Mouse (Mus musculus): ENCODE results near the gene Invs. TPM values are rescaled to one million over a fixed set of nuclear protein-coding genes. Genes with fewer than 3 reads are reported as not detected.
A peak's percentile ranks its signal among the peaks of the same experiment; 100 is the strongest.

Invs gene
- 10.9 and 11.5 TPM in 2 replicates for total RNA-seq (2017)

DNA sequence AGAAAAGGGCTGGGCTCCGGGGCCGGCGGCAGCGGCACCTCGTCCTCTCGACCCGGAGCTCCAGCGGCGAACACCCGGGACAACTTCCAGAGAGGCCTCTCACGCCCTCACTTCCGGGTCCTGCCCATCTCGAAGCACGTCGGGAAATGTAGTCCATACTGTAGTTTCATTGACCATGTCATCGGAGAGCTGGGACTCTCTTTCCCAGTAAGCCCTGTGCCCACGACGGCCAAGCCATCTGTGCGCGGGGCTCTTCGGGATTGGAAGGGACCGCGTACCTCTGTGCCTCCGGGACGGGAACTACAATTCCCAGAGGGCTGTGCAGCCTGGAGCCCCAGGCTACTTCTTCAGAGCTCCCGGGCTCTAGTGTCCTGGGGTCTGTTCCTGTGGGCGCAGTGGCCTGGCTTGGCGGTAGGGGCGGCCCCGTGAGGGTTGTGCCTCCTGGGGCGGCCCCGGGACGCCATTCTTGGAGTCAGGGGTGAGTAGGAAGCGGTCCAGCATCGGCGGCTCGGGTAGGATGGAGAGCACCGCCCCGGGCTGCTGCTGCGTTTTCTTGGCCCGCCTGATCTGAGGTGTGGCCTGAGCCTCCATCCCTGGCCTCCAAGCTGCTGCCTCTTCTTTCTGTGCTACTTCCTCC is at the start of gene Invs, which contains the start of gene Erp44:
Gene Invs (plus strand): TSS at position 263 of the 637 bp plus-strand sequence.
Gene Erp44 (minus strand): TSS at position 61 of the 637 bp plus-strand sequence.
- peak; percentile 98 for ATAC-seq (replicated peaks; ENCODE audit: low read depth, poor library complexity, severe bottlenecking)

DNA sequence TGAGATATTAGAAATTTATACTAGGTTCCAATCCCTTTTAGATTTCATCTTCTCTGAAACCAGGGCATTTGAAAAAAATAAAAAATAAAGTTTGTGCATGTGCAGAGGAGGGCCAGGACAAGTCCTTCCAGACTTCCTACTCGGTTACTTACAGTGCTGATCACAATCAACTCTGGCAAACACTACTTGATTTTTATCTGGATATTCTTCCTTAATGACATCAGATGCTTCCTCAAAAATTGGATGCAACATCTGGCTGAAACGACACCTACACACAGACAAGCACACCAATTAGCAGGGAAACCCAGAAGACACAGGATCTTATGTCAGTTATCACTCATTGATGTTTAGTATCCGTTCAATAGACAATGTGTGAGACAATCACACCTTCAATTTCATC is 42.8 kb upstream of the Invs start:
- ATAC-seq (replicated peaks; ENCODE audit: low read depth, poor library complexity, severe bottlenecking) = no peak

DNA sequence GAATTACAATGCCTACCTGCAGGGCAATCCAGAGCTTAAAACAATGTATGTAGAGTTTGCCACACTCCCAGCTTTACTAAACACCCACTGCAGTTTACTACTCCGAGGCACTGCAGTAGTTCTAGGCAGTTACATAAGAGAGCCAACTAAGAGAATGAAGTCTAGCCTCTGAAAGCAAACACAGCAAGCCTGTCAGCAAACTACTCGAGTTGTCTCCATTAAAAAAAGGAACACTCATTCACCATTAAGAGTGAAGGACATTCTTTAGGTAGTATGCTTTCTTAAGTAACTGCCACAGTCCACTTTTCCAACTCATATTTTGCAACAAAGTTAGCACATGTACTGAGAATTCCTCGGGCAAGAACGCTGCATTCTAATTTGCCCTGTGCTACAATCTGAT is 40.5 kb upstream of the Invs start:
- ATAC-seq (replicated peaks; ENCODE audit: low read depth, poor library complexity, severe bottlenecking) = no peak

DNA sequence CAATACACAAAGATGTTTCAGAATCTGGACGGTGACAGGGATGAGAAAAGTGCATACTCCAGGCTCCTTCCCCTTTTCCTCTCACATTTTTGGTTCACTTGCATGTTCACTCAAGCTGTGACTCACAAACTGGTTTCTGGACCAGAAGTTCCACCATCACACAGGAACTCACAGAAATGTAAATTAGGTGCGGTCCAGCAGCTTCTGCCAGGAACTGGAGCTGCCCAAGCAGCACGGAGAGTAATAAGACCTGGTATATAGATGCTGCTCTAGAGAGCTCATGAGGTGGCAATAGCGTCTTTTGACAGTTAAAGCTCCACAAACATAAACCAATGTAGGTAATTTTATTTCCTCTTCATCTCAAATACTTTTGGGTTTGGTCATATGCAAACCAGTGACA is 37.1 kb upstream of the Invs start:
- ATAC-seq (replicated peaks; ENCODE audit: low read depth, poor library complexity, severe bottlenecking) = no peak

DNA sequence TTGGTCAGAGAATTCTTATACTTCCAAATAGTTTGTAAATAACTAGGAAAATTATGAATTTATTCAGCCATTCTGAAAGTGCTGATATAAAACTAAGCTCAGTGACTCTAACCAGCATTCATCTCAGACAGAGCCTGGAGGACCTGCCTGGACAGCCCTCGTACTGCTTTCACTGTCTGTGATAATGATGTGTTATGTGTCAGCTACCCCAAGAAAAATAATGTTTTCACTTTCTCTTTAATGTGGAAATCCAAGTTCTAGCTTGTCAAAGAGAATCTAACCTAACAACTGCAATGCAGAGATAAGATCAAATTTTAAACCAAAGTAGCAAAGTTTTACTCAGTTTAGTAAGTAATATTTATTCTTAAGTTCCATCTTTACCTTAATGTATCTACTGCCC is 35.8 kb upstream of the Invs start:
- ATAC-seq (replicated peaks; ENCODE audit: low read depth, poor library complexity, severe bottlenecking) = no peak

DNA sequence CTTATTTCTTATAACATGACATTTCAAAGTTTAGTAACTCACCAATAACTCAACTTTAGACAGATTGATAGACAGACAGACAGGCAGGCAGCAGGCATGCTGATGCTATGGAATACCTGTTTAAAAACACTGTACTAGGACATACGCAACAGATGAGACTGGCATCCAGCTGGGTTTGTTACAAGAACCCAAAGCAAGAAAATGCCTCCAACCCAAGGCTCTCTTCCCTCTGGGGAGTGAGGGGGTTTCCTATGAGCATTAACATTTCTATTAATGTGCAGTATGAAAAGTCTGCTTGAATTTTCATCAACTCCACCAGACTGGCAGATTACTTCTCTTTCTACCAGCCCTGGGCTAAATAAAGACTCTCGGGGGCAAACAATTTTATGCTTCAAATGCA is 35.3 kb upstream of the Invs start:
- ATAC-seq (replicated peaks; ENCODE audit: low read depth, poor library complexity, severe bottlenecking) = no peak

DNA sequence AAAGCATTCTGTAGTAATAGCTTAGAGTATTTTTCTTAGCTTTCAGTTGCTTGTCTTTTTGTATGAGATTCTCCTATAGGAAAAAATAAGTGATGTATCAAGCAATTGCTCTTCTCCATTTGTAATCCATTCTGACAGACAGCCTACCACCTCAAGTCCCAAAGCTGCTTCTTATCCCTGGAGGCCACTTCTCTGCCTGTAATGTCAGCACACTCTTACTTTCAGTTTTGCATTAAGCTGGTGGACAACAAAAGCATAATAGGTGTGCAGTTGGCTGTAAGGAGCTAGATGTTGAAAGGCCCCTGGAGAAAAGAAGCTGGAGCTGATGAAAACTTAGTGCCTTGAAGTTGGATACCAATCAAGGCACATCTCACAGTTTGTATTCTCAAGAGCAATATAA is 26.3 kb upstream of the Invs start:
- ATAC-seq (replicated peaks; ENCODE audit: low read depth, poor library complexity, severe bottlenecking) = no peak

DNA sequence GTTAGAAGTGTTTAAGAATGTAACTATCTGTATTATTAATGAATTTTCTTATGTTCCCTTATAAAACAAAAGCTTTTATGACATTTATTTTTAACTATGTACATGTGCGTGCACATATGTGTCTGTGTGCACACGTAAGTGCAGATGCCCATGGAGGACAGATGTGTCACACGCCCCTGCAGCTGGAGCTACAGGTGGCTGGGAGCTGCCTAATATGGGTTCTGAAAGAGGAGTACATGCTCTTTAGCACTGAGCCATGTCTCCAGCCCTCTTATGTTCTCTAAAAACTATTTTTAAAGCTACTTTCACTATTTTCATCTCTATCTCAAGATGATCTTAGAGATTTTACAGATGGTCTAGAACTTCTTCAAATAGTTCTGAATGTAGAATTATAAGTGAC is 21.5 kb upstream of the Invs start:
- no peak for ATAC-seq (replicated peaks; ENCODE audit: low read depth, poor library complexity, severe bottlenecking)

DNA sequence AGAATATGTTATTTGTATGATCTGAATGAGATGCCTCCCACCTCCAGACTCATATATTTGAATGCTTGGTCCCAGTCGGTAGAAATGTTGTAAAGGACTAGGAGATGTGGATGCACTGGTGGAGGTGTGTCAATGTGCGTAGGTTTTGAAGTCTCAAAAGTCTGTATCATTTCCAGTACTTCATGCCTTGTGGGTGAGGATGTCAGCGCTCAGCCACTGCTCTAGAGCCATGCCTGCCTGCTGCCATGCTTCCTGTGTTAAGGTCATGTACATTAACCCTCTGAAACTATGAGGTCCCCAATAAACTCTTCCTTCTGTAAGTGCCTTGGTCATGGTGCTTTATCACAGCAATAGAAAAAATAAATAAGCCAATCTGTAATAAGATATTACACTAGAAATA is 11.9 kb upstream of the Invs start:
- no peak for ATAC-seq (replicated peaks; ENCODE audit: low read depth, poor library complexity, severe bottlenecking)

DNA sequence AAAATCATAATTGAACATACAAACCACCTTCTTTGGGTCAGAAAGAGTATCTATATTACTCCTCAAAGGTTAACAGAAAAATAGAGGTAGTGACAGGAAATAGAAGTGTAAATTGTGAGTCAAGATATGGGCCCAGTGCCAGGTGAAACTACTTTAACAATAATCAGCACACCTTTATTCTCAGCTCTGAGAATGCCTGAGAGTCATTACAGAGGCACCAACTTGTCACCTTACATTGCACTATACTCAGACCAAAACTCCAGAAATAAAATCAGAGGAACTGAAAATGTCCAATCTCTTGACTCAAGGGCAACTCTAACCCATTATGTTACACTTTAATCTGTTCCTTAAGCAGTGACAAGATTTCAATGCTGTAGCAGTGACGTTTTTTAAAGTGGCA is 11.4 kb upstream of the Invs start:
- ATAC-seq (replicated peaks; ENCODE audit: low read depth, poor library complexity, severe bottlenecking) = no peak

DNA sequence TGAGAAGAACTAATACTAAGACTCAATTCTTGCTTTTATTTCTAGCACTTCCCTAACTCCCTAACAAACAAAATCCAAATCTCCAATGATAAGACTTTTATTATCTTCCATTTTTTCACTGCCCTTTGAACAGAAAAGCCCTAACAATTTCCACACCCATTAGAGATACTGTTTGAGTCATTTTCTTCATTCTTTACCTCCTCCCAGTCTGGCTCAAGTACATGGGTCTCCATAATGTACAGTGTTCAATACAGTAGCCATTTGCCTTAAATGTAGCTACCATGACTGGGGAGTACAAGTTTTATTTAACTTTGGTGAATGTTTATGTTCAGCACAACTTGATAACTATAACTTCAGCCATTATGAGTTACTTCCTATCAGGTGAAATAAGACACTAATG is 9.0 kb upstream of the Invs start:
- no peak for ATAC-seq (replicated peaks; ENCODE audit: low read depth, poor library complexity, severe bottlenecking)

DNA sequence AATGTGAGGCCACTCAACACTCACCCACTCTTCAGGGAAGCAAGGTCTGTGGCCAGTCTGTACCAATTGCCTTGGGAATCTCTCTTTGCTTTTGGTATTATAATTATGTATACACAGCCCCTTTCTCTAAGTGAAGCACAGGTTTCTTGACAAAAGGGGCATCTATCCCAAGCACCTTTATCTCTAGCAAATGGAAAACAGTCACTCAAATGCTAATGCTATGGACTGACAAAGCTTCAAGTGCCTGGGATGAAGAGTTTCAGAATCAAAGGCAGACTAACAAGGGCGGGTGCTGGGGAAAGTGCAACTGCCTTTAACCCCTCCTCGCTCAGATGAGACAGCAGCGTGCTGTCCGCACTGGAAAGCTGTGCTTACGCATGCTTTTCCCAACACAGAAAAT is 7.7 kb upstream of the Invs start:
- ATAC-seq (replicated peaks; ENCODE audit: low read depth, poor library complexity, severe bottlenecking) = no peak

DNA sequence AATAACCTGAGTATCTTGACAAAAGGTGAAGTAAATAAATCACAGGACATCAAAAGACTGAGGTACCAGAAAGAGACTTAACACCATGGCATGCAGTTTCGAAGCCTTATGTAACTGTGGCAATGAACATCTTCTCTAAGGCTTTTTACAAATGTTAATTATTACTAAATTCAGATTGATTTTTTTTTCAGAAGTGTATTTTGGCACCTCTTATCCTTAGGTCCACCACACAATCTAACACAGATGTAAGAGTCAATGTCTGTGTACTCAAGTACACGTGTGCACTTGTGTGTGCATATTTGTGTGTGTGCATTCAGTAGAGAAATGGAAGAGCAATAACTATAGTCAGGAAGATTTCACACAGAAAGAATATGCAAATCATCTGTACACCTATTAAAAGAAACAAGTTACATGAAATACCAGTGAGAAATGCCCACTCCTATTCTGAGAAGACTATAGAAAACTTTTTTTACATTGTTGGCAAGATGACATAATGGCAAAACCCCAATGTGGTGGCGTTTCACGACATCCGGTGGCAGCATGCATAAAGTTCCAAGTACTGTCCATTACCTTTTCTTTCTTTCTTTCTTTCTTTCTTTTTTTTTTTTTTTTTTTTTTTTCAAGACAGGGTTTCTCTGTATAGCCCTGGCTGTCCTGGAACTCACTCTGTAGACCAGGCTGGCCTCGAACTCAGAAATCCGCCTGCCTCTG is 6.3 kb upstream of the Invs start:
- ATAC-seq (replicated peaks; ENCODE audit: low read depth, poor library complexity, severe bottlenecking) = no peak

DNA sequence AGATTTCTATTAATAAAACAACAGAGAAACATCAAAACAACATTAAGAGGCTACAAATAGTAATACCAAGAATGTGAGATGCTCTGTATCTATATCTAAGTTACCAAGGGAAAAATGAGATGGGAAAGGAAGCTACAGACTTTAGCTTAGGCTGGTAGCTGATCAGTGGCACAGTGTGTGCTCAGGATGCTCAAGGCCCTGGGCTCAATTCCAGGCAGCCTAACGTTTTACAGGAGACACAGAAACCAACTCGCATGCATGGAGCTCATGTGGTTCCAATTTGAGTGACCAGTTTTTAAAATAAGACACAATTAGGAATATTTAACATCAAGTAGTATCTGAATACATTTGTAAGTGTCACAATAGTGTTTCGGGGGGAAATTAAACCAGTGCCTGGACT is 3.8 kb upstream of the Invs start:
- no peak for ATAC-seq (replicated peaks; ENCODE audit: low read depth, poor library complexity, severe bottlenecking)

DNA sequence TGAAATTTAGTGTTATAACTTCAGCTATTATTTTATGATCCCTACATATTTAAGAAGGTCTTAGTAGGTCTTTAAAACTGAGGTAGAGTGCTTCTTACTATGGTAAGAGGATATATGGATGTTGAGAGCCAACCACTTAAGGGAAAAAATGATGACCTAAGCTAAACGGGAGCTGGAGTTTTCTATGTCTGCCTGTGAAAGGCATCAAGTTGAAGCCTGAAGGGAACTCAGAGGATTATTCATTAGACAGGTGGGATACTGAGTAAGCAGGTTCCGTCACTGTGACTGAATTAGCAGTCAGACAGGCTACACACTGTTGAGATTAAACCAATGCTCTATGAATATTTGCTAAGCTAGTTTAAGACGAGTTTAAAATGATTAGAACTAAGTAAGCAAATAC is 2.5 kb upstream of the Invs start:
- ATAC-seq (replicated peaks; ENCODE audit: low read depth, poor library complexity, severe bottlenecking) = no peak

DNA sequence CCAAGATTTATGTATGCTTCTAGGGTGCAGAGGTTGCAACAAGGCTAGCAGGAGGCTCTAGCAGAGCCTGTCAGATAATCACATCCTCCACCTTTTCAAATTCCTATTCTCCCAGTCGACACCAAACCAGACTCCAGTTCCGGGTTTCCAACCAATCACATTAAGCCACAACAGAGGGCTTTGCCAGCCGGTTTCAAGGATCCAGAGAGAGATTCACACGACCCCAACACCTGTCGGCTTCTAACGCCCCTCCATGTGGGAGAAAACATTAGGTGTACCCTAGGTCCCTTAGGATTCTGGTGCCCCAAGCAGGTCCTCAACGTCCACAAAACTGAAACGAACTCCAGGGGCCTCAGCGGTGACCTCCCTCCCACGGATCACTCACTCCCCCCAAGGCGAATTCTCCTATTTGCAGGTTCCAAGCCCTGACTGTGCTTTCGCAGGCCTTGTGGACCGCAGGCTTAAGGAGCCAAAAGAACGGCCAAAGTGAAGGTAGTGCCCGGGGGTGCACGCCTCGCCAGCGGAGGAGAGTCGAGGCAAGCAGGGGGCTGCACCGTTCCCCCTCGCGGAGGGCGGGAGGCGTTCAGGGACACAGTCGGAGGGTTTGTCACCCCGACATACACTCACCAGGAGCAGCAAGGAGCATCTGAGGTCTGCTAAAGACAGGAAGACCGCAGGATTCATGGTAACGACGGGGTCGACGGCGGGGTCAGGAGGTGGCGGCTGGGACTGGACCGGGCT is 633 bp upstream of the Invs start:
- no peak; the same call in none of the 2 replicates for ATAC-seq (replicated peaks; ENCODE audit: low read depth, poor library complexity, severe bottlenecking)

DNA sequence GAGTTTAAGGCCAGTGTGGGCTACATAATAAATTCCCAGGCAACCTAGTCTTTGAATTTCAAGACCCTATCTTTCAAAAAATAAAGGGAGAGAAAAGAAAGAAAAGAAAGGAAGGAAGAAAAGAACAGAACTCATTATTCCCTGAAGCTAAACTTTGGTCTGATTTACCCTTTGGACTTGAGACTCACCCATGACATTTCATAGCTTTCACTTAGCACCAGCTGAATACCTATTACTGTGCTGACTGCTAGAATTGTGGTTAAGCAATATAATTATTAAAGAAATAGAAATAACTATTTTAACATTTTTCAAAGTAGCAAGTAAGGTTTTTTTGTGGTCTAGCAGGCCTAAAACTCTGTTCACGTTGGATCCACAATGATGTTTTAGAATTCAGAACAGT is 1.6 kb downstream of the Invs start:
- ATAC-seq (replicated peaks; ENCODE audit: low read depth, poor library complexity, severe bottlenecking) = no peak

DNA sequence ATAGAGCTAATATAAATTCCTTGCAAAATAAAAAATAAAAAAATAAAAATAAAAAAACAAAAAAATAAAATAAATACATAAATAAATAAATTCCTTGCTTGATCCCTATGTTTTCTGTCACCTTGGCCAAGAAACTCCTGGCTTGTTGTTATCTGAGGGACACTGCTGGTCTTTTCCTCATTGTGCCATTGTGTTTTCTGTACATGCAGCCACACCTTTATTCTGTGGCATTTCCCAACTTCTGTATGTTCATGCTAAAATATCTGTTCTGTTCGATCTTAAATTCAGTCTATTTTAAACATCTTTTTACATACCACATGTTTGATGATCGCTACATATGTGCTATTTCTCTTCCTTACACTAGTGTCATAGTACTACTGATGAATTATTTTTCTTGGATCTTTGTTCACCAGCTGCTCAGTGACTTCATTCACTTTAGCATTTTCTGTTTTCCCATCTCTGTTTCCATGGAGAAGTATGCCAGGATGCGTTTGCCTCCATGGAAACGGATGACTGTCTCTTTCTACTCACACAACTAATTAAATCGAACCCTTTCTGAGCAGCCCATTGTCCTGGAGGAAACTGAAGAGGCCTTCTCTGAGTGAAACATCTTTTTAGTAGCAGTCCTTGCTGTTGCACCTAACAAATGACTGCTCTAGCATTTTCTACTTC is 7.7 kb downstream of the Invs start:
- no peak for ATAC-seq (replicated peaks; ENCODE audit: low read depth, poor library complexity, severe bottlenecking)

DNA sequence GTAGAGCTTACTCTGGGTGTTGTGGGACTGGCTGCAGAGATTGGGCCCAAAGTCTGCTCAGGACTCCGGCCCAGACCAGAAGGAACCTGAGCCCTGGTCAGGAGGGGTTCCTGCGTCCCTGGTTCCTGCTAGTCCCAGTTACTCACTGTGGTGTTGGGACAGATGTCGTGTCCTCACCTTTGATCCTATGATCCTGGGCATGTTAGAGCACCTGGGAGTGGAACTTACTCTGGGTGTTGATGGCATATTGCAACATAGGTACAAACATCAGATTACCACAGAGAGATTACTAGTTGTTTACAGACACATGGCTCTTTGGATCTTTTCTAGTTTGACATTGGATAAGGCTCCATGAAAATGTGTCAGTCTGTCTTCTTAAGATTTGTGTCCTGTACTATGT is 35.3 kb downstream of the Invs start:
- no peak for ATAC-seq (replicated peaks; ENCODE audit: low read depth, poor library complexity, severe bottlenecking)

DNA sequence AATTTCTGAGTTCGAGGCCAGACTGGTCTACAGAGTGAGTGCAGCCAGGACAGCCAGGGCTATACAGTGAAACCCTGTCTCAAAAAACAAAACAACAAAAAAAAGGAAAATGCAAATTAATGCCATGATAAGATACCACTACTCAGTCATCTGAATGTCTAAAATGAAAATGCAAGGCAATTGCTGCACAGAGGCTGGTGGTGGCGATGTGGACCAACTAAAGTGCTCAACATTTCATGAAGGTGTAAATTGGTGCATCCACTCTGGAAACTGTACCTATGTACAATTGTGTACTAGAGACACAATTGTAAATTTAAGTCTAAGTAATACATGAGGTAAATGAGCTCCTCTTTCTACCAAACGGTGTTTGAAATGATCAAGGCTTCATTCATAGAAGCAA is 36.5 kb downstream of the Invs start:
- no peak for ATAC-seq (replicated peaks; ENCODE audit: low read depth, poor library complexity, severe bottlenecking)

DNA sequence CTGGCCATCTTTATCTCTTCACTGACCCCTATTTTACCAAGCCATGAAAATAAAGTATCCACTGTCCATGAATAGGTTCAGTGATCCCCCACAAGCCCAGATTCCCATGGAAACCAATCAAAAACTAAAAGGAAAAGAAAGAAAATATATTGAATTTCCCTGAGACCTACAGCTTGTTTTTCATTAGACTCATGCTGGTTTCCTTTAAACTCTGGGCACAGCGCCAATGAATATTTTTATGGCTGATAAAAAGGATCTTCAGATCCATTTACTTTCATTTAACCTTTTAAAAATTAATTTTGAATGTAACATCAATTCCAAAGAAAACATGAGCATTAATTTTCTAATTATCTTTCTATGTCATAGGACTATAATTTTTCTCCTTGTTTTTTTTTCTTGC is 41.7 kb downstream of the Invs start:
- no peak for ATAC-seq (replicated peaks; ENCODE audit: low read depth, poor library complexity, severe bottlenecking)

Data from common myeloid progenitor, adult 5-6 weeks (primary cell).